Mouse (Mus musculus): ENCODE data around the gene Gm3012.
"Not testable (repeated sequence)": the region's sequence is repeated elsewhere in the genome, so short reads cannot be mapped to it uniquely, and the experiment has no call there.

The Gm3012 gene

GRCm38 (mm10) chr14:3634212-3634611, at the start of gene Gm3012:
Gene Gm3012 (plus strand): TSS chr14:3634512.
- DNase-seq (ENCODE audit: low spot score) = not testable (repeated sequence)

- DNase-seq (ENCODE audit: low spot score) = not testable (repeated sequence)
These were observed 17.4 kb downstream of the Gm3012 start, which contains the start of gene Gm3020 for GRCm38 (mm10) chr14:3651730-3652129. Gene Gm3020 (plus strand): TSS chr14:3652030.

DNA sequence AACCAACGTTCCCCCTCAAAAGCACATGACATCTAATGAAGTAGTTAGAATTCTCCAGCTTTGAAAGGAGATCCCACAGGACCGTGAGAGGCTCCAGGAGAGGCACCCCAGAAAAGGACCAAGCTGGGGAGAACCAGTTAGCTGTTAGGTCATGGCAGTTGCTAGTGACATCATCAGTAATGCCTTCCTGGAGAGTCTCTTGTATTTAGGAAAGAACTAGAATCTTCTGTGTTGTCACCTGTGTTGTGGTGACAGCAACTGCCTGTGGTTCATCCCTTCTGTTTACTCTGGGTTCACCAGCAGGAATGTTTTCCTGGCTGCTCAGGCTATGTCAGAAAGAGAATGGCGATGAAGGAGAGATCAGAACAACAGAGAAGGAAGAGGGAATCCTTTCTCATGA, 54.2 kb downstream of the Gm3012 start, which contains the start of gene Gm3043:
TSS of gene Gm3043 (plus strand) at position 301 of the 400 bp plus-strand sequence.
- not testable (repeated sequence) for DNase-seq (ENCODE audit: low spot score)

All from retina, embryonic 14.5 days (tissue).